ENCODE assay signal across 18 mouse cellular contexts in genomic region chr11:48841213-48841612, GRCm38 (mm10).
"Had no signal": no experiment of that assay in that cellular context is flagged by ENCODE, and none has a peak within 500 bp of the region (broad histone marks: within the 10 kb centered on the region; RNA-seq: fewer than 3 reads in every experiment).

No protein-coding gene starts in this region.

- DNase-seq: liver, postnatal 0 days; lung, adult 2 months; lung, postnatal 14 days; lung, postnatal 36 days; right cerebral cortex, postnatal 14 days; spleen, adult 18-20 months; thymus, adult 2 months; thymus, postnatal 25 days; thymus, postnatal 4 days had no signal

- H3K4me3 ChIP-seq: lung, embryonic 15.5 days; megakaryocyte, embryonic 14.5 days; midbrain, embryonic 13.5 days; midbrain, embryonic 15.5 days; neural tube, embryonic 12.5 days; stomach, embryonic 15.5 days had no signal

- H3K9me3 ChIP-seq: lung, embryonic 15.5 days; megakaryocyte, embryonic 14.5 days; midbrain, embryonic 13.5 days; midbrain, embryonic 15.5 days; neural tube, embryonic 12.5 days; stomach, embryonic 15.5 days had no signal

- H3K4me2 ChIP-seq: lung, embryonic 15.5 days; midbrain, embryonic 11.5 days; midbrain, embryonic 13.5 days; midbrain, embryonic 15.5 days; neural tube, embryonic 12.5 days; stomach, embryonic 15.5 days had no signal

- H3K27ac ChIP-seq: lung, embryonic 15.5 days; macrophage; midbrain, embryonic 13.5 days; midbrain, embryonic 15.5 days; neural tube, embryonic 12.5 days; stomach, embryonic 15.5 days; stomach, postnatal 0 days had no signal

- H3K9ac ChIP-seq: liver, postnatal 0 days; lung, embryonic 15.5 days; midbrain, embryonic 13.5 days; midbrain, embryonic 15.5 days; neural tube, embryonic 12.5 days; stomach, embryonic 15.5 days had no signal

- H3K27me3 ChIP-seq: lung, embryonic 15.5 days; stomach, embryonic 15.5 days had no signal

- H3K36me3 ChIP-seq: lung, embryonic 15.5 days; midbrain, embryonic 13.5 days; midbrain, embryonic 15.5 days; neural tube, embryonic 12.5 days; stomach, embryonic 15.5 days had no signal
